Mouse (Mus musculus) thymus, postnatal 0 days (tissue): ENCODE results near the gene Polr3a. TPM values are rescaled to one million over a fixed set of nuclear protein-coding genes. Genes with fewer than 3 reads are reported as not detected.
A peak's percentile ranks its signal among the peaks of the same experiment; 100 is the strongest.
"Not testable (repeated sequence)": the region's sequence is repeated elsewhere in the genome, so short reads cannot be mapped to it uniquely, and the experiment has no call there.

Source experiments
- DNase-seq: peaks from one replicate; pipeline ENCODE4 v3.0.0-alpha.2; 2015; ENCODE audit warnings: low spot score
- polyA plus RNA-seq: library from polyadenylated mRNA; unstranded; fragments of >200 nt; fragmentation: Nextera tagmentation; extraction: Ambion mirVana; gene quantifications from 2 replicates; pipeline ENCODE4 v1.2.1, GENCODE M21; 2015

The Polr3a gene
- polyA plus RNA-seq, 1 experiment from 2014 or later, result 18.5 TPM

DNA sequence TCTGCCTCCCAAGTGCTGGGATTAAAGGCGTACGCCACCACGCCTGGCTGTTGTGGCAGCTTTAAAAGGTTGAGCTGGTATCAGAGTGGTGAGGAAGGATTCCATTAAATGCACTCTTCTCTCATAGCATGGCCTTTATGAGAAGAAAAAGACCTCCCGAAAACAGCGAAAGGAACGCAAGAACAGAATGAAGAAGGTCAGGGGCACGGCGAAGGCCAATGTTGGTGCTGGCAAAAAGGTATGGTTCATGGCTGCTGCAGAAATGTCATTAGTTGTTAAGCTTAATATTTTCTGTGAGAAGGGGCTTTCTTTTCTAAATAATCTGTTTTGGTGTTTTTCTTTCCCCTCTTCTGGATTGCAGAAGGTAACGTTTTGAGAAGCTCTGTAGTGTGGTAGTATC lies 6.4 kb upstream of the Polr3a start:
- no peak for DNase-seq

DNA sequence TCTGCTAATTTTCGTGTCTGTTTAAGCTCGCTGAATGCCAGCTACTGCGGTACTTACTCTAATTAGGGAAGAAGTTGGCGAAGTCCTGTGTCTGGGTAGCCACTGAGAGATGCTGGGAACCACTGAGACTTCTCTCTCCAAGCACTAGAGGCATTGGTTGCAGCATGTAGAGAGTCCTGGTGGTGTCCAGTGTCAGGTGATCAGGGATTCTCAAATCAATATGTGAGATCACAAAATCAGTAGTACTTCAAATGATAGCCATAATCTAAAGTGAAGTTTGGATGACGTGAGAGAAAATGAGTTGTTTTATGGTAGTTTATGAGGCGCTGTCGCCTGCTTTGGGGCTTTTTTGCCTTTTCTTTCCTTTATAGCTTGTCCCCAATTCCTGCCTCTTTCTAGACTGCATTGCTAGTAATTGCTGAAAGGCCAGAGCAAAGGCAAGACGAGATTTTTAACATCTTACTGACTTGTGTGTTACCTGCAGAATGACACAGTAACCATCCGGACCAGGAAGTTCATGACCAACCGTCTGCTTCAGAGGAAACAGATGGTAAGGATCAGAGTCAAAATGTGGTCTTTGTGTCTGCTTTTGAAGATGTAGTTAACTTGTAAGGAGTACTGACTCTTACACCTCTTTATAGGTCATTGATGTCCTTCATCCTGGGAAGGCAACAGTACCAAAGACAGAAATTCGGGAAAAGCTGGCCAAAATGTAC lies 4.6 kb upstream of the Polr3a start:
- peak; percentile 23 for DNase-seq

- peak; percentile 94 for DNase-seq
These were observed 3.8 kb upstream of the Polr3a start for GRCm38 (mm10) chr14:24490468-24491265.

- not testable (repeated sequence) for DNase-seq
These were observed 2.9 kb upstream of the Polr3a start for GRCm38 (mm10) chr14:24489772-24490171.

- no peak for DNase-seq
These were observed 554 bp downstream of the Polr3a start for GRCm38 (mm10) chr14:24486241-24486767.

- DNase-seq, result no peak
These were observed 18.1 kb downstream of the Polr3a start for GRCm38 (mm10) chr14:24468806-24469205.

GRCm38 (mm10) chr14:24458191-24458590 lies 28.7 kb downstream of the Polr3a start:
- DNase-seq, result no peak

- not testable (repeated sequence) for DNase-seq
These were observed 43.3 kb downstream of the Polr3a start for GRCm38 (mm10) chr14:24443529-24443928.

Other genes with a start within 250 kb of the Polr3a start
- 1.7 and 2.0 TPM in 2 replicates for gene Dlg5, start 241.1 kb downstream of the Polr3a start, polyA plus RNA-seq
- gene E330034G19Rik, start 193.8 kb downstream of the Polr3a start, polyA plus RNA-seq, result 0.18 TPM in 1 of 2 replicates, not detected in the other
- gene Rps24, start 67 bp upstream of the Polr3a start, polyA plus RNA-seq, result 1,698 TPM in 2 replicates